Mouse (Mus musculus) hindbrain, postnatal 0 days (tissue): Measurements from ENCODE around the gene Fam214a. TPM values are rescaled to one million over a fixed set of nuclear protein-coding genes. Genes with fewer than 3 reads are reported as not detected.

Experiments used
- ATAC-seq: fragments of 200-750 bp; cut with Nextera tagmentation; 2 replicates; pipeline ENCODE4 v1.8.0; 2017; ENCODE audit warnings: mild to moderate bottlenecking, moderate TSS enrichment, moderate library complexity
- DNase-seq: peaks from one replicate; pipeline ENCODE4 v3.0.0-alpha.2; 2015; ENCODE audit warnings: low spot score
- H3K27ac ChIP-seq: fragments of 300-500 bp; sonication (generic); 2 replicates; pipeline ENCODE4 v1.5.1; 2014; ENCODE audit warnings: mild to moderate bottlenecking
- H3K27me3 ChIP-seq: fragments of 300-500 bp; sonication (generic); 2 replicates; pipeline ENCODE4 v1.6.1; 2014; ENCODE audit warnings: low read length, mixed read lengths; ENCODE audit not compliant: insufficient read depth
- H3K36me3 ChIP-seq: fragments of 300-500 bp; sonication (generic); 2 replicates; pipeline ENCODE4 v1.6.1; 2014; ENCODE audit warnings: low read length, mixed read lengths; ENCODE audit not compliant: insufficient read depth
- H3K4me1 ChIP-seq: fragments of 300-500 bp; sonication (generic); 2 replicates; pipeline ENCODE4 v1.6.1; 2014; ENCODE audit warnings: antibody characterized with exemption, low read length, mixed read lengths; ENCODE audit not compliant: insufficient read depth
- H3K4me2 ChIP-seq: fragments of 300-500 bp; sonication (generic); 2 replicates; pipeline ENCODE4 v1.6.1; 2014; ENCODE audit warnings: low read depth, mild to moderate bottlenecking, low read length, moderate library complexity, mixed read lengths
- H3K4me3 ChIP-seq: fragments of 300-500 bp; sonication (generic); 2 replicates; pipeline ENCODE4 v1.5.1; 2014; ENCODE audit warnings: low read length
- H3K9ac ChIP-seq: fragments of 300-500 bp; sonication (generic); replicated peaks from 2 replicates; pipeline ENCODE4 v1.6.1; 2014; ENCODE audit warnings: mild to moderate bottlenecking, low read length, moderate library complexity, mixed read lengths
- H3K9me3 ChIP-seq: fragments of 300-500 bp; sonication (generic); 2 replicates; pipeline ENCODE4 v1.6.1; 2016; ENCODE audit warnings: low read length, mixed read lengths
- CTCF ChIP-seq: IDR thresholded peaks from 2 replicates; pipeline ENCODE4 v1.5.1; 2016; ENCODE audit warnings: antibody characterized with exemption, control low read depth, low read depth
- WGBS: fragments of 180-500 bp; shearing (Covaris S2); extraction: QIAGEN DNeasy Blood & Tissue Kit; methylation state at CpG from one replicate; pipeline ENCODE4 v1.1.7; 2014; 5-methylcytosine and 5-hydroxymethylcytosine counted together
- polyA plus RNA-seq: library from polyadenylated mRNA; unstranded; fragments of >200 nt; fragmentation: Nextera tagmentation; extraction: Ambion mirVana; gene quantifications from 2 replicates; pipeline ENCODE4 v1.2.1, GENCODE M21; 2015
- total RNA-seq: library from RNA; depleted of rRNA; stranded (reverse); fragments of >200 nt; gene quantifications from 2 replicates; pipeline ENCODE4 v1.2.3, GENCODE M21; 2014

Gene Fam214a
- total and polyA plus RNA-seq, 2 experiments from 2014 or later: 18.6 to 28.6 TPM

- Histone ChIP-seq H3K4me1 (no peaks in the 10 kb centered on the region), H3K36me3 (no peaks in the 10 kb centered on the region), H3K4me3 (no peak overlapping the region), H3K9me3 (no peaks in the 10 kb centered on the region), H3K9ac (no peak overlapping the region), H3K27ac (no peak overlapping the region), H3K4me2 (no peak overlapping the region), H3K27me3 (no peaks in the 10 kb centered on the region)
- DNase-seq: no peak
- TF ChIP-seq CTCF: no peak
- 52% methylated on average over 19 of the region's 19 CpGs for WGBS
- no peak for ATAC-seq
Measured at GRCm38 (mm10) chr9:74912619-74913376, 39.9 kb upstream of the Fam214a start.

DNA sequence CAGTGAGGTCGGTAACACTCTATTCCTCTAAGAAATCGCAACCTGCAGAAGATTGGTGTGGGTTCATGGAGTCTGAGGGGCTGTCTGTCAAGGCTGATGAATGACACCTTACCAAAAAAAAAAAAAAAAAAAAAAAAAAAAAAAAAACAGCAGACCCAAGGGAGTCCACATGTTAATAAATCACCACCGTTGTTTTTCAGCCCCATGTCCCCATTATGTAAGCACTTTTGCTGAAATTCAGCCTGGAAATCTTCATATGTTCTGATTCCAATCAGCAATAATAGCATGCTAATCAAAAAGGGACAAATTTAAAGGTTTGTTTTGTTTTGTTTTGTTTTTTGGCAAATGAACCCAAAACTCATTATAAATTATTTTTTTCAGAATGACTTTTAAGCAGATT lies 37.1 kb upstream of the Fam214a start:
- no peaks in the 10 kb centered on the region for H3K36me3 ChIP-seq
- H3K4me2 ChIP-seq: no peak overlapping the region
- ATAC-seq (no peak), DNase-seq (no peak)
- no peaks in the 10 kb centered on the region for H3K9me3 ChIP-seq
- H3K4me3 ChIP-seq: no peak overlapping the region
- H3K9ac ChIP-seq: no peak overlapping the region
- no peaks in the 10 kb centered on the region for H3K27me3 ChIP-seq
- H3K4me1 ChIP-seq: no peaks in the 10 kb centered on the region
- 89% methylated on average over 3 of the region's 3 CpGs for WGBS
- TF ChIP-seq CTCF: no peak
- no peak overlapping the region for H3K27ac ChIP-seq

DNA sequence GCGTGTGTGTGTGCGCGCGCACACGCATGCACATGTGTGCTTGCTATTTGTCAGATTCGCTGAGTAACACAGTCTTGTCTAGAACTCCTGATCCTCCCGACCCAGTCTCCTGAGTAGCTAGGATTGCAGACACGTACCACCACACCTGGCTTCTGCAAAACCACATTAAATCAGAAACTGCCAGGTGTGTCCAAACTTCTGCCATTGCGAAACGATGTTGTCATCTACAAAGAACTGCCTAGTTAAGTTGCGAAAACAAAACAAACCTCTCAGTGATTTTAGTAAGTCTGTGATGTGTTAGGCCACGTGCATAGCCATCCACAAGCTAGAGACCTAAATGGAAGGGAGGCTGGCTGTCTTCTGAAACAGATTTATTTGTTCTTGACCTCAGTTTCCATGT lies 32.2 kb upstream of the Fam214a start:
- Histone ChIP-seq H3K4me3 (no peak overlapping the region), H3K9ac (no peak overlapping the region), H3K4me2 (no peak overlapping the region), H3K27me3 (no peaks in the 10 kb centered on the region), H3K4me1 (peaks cover 11% of the 10 kb centered on the region; the same call in 1 of the 2 replicates), H3K36me3 (no peaks in the 10 kb centered on the region), H3K27ac (no peak overlapping the region), H3K9me3 (no peaks in the 10 kb centered on the region)
- TF ChIP-seq CTCF: no peak
- WGBS: 94% methylated on average over 12 of the region's 12 CpGs
- no peak for ATAC-seq
- DNase-seq: no peak

DNA sequence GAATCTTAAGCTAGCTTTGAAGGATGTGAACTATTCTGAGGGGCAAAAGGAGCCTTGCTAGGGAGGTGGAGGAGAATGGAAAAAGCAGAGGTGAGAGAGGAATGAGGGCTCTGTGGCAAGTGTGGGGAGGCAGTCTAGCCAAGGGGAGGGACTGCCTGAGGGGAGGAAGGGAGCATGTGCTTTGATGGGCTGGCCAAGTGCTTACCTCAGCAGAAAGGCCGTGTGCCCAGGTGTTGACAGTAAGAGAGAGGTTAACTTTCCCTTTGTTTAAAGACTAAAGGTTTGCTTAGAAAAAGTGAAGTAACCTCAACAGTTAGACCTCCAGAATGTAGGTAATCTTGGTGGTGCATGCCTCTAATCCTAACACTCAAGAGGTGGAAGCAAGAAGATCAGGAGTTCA lies 31.3 kb upstream of the Fam214a start:
- H3K4me3 ChIP-seq: no peak overlapping the region
- no peak for TF ChIP-seq CTCF
- 80% methylated on average over 1 of the region's 1 CpGs for WGBS

GRCm38 (mm10) chr9:74922884-74923283 lies 29.8 kb upstream of the Fam214a start:
- no peaks in the 10 kb centered on the region for H3K9me3 ChIP-seq
- H3K9ac ChIP-seq: no peak overlapping the region
- no peak overlapping the region for H3K4me3 ChIP-seq
- ATAC-seq: no peak
- no peaks in the 10 kb centered on the region for H3K36me3 ChIP-seq
- H3K4me1 ChIP-seq: peaks cover 12% of the 10 kb centered on the region; the same call in 1 of the 2 replicates
- no peak for DNase-seq
- TF ChIP-seq CTCF: no peak
- H3K27ac ChIP-seq: no peak overlapping the region
- WGBS: 62% methylated on average over 3 of the region's 3 CpGs
- no peak overlapping the region for H3K4me2 ChIP-seq
- H3K27me3 ChIP-seq: no peaks in the 10 kb centered on the region

More for the DNA sequence above, 31.3 kb upstream of the Fam214a start:
- no peaks in the 10 kb centered on the region for H3K9me3 ChIP-seq
- DNase-seq (no peak), ATAC-seq (no peak)
- H3K27ac ChIP-seq: no peak overlapping the region
- peaks cover 12% of the 10 kb centered on the region; the same call in 1 of the 2 replicates for H3K4me1 ChIP-seq
- H3K36me3 ChIP-seq: no peaks in the 10 kb centered on the region
- H3K9ac ChIP-seq: no peak overlapping the region
- no peaks in the 10 kb centered on the region for H3K27me3 ChIP-seq
- no peak overlapping the region for H3K4me2 ChIP-seq

DNA sequence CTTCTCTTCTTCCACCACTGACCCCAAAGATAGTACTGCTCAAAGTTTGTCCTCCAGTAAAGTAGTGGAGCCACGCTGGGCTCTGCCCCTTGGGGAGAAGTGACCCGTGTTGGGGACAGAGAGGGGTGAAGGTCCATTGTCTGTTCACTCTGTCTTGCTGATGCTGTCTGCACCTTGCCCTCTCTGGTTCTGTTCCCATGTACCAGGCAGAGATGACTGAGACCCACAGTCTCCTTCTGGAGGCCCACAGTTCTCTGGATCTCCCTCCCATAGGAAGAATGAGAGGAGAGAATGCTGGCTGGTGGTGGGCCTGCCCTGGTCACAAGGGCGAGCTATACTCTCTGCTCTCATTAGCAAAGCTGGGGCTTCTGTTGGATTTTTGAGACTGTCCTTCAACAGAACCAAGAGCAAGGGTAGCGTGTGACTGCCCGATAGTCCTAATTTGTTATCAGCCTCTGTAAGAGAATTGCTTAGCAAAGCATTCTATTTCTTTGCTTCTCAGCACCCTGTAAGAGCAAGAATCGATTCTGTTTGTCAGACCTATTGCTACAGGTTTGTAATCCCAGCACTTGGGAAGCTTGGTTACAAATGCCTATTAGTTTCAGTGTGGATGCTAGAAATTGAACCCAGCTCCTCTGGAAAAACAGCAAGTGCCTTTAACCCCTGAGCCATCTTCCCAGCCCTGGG lies 29.2 kb upstream of the Fam214a start:
- TF ChIP-seq CTCF: no peak
- H3K9ac ChIP-seq: no peak overlapping the region
- H3K4me2 ChIP-seq: no peak overlapping the region
- DNase-seq (no peak), ATAC-seq (no peak)
- no peak overlapping the region for H3K27ac ChIP-seq
- H3K4me3 ChIP-seq: no peak overlapping the region
- no peaks in the 10 kb centered on the region for H3K9me3 ChIP-seq
- H3K36me3 ChIP-seq: no peaks in the 10 kb centered on the region
- peaks cover 12% of the 10 kb centered on the region; the same call in 1 of the 2 replicates for H3K4me1 ChIP-seq
- 86% methylated on average over 6 of the region's 6 CpGs for WGBS
- H3K27me3 ChIP-seq: no peaks in the 10 kb centered on the region
